Mouse (Mus musculus): ENCODE measurements at regions not wholly inside any gene's neighbourhood (a gene's known extent, or its start where the extent isn't known, plus 50 kb on each side); places are given as distances from the start of the nearest gene placed in this dataset.
A peak's percentile ranks its signal among the peaks of the same experiment; 100 is the strongest.

GRCm38 (mm10) chr7:68478044-68478443 lies 204.4 kb downstream of the Fam169b start:
- no peak for ATAC-seq (ENCODE audit: low FRiP score, low read depth)
- WGBS: 60% methylated on average over 3 of the region's 3 CpGs
- H3K27ac ChIP-seq (replicated peaks): no peak overlapping the region

GRCm38 (mm10) chr7:68472800-68473199 lies 199.2 kb downstream of the Fam169b start:
- Histone ChIP-seq H3K9ac (no peak overlapping the region), H3K9me3 (no peaks in the 10 kb centered on the region), H3K4me3 (no peak overlapping the region), H3K4me2 (no peak overlapping the region), H3K4me1 (replicated peaks) (no peaks in the 10 kb centered on the region), H3K36me3 (no peaks in the 10 kb centered on the region), H3K27me3 (0 out of 2 replicates have a peak, but pooled peaks cover 2% of the 10 kb centered on the region), H3K27ac (replicated peaks) (no peak overlapping the region)
- ATAC-seq (ENCODE audit: low FRiP score, low read depth): no peak
- 17% methylated on average over 5 of the region's 5 CpGs for WGBS

More at GRCm38 (mm10) chr7:68478044-68478443, 204.4 kb downstream of the Fam169b start:
- H3K36me3 ChIP-seq: no peaks in the 10 kb centered on the region
- H3K4me1 ChIP-seq (replicated peaks): peaks cover 16% of the 10 kb centered on the region
- H3K27me3 ChIP-seq: peaks cover 7% of the 10 kb centered on the region; the same call in 1 of the 2 replicates
- no peaks in the 10 kb centered on the region for H3K9me3 ChIP-seq
- H3K9ac ChIP-seq: no peak overlapping the region
- H3K4me3 ChIP-seq: no peak overlapping the region
- no peak overlapping the region for H3K4me2 ChIP-seq

- H3K4me3 ChIP-seq: no peak overlapping the region
- H3K9ac ChIP-seq: no peak overlapping the region
- no peaks in the 10 kb centered on the region for H3K4me1 ChIP-seq (replicated peaks)
- H3K9me3 ChIP-seq: no peaks in the 10 kb centered on the region
- no peaks in the 10 kb centered on the region for H3K36me3 ChIP-seq
- 68% methylated on average over 11 of the region's 11 CpGs for WGBS
- H3K27me3 ChIP-seq: 0 out of 2 replicates have a peak, but pooled peaks cover 2% of the 10 kb centered on the region
- ATAC-seq (ENCODE audit: low FRiP score, low read depth): no peak
- H3K27ac ChIP-seq (replicated peaks): no peak overlapping the region
- no peak overlapping the region for H3K4me2 ChIP-seq
These were observed 197.3 kb downstream of the Fam169b start for GRCm38 (mm10) chr7:68470983-68471382.

GRCm38 (mm10) chr7:68468574-68468973 lies 194.9 kb downstream of the Fam169b start:
- Histone ChIP-seq H3K4me3 (no peak overlapping the region), H3K36me3 (no peaks in the 10 kb centered on the region), H3K4me2 (no peak overlapping the region), H3K9me3 (no peaks in the 10 kb centered on the region), H3K9ac (no peak overlapping the region), H3K27ac (replicated peaks) (no peak overlapping the region), H3K27me3 (0 out of 2 replicates have a peak, but pooled peaks cover 2% of the 10 kb centered on the region), H3K4me1 (replicated peaks) (no peaks in the 10 kb centered on the region)
- 94% methylated on average over 5 of the region's 5 CpGs for WGBS
- no peak for ATAC-seq (ENCODE audit: low FRiP score, low read depth)

- H3K9ac ChIP-seq: no peak overlapping the region
- no peak overlapping the region for H3K4me2 ChIP-seq
- WGBS: 92% methylated on average over 1 of the region's 1 CpGs
- no peaks in the 10 kb centered on the region for H3K27me3 ChIP-seq
- no peak overlapping the region for H3K27ac ChIP-seq (replicated peaks)
- H3K9me3 ChIP-seq: no peaks in the 10 kb centered on the region
- no peaks in the 10 kb centered on the region for H3K4me1 ChIP-seq (replicated peaks)
- no peak for ATAC-seq (ENCODE audit: low FRiP score, low read depth)
- no peaks in the 10 kb centered on the region for H3K36me3 ChIP-seq
- H3K4me3 ChIP-seq: no peak overlapping the region
These were observed 184.2 kb downstream of the Fam169b start for GRCm38 (mm10) chr7:68457842-68458241.

GRCm38 (mm10) chr7:68455451-68455850 lies 181.8 kb downstream of the Fam169b start:
- no peak overlapping the region for H3K27ac ChIP-seq (replicated peaks)

GRCm38 (mm10) chr7:68453028-68453692 lies 179.5 kb downstream of the Fam169b start:
- Histone ChIP-seq H3K9ac (no peak overlapping the region), H3K36me3 (no peaks in the 10 kb centered on the region), H3K4me1 (replicated peaks) (no peaks in the 10 kb centered on the region), H3K4me2 (no peak overlapping the region), H3K27ac (replicated peaks) (no peak overlapping the region), H3K9me3 (no peaks in the 10 kb centered on the region), H3K27me3 (no peaks in the 10 kb centered on the region), H3K4me3 (no peak overlapping the region)
- no peak for ATAC-seq (ENCODE audit: low FRiP score, low read depth)
- 70% methylated on average over 8 of the region's 8 CpGs for WGBS

More at GRCm38 (mm10) chr7:68455451-68455850, 181.8 kb downstream of the Fam169b start:
- WGBS: 59% methylated on average over 5 of the region's 5 CpGs
- Histone ChIP-seq H3K4me3 (no peak overlapping the region), H3K9me3 (no peaks in the 10 kb centered on the region), H3K9ac (no peak overlapping the region), H3K36me3 (no peaks in the 10 kb centered on the region), H3K4me1 (replicated peaks) (no peaks in the 10 kb centered on the region), H3K27me3 (no peaks in the 10 kb centered on the region), H3K4me2 (no peak overlapping the region)
- ATAC-seq (ENCODE audit: low FRiP score, low read depth): no peak

- Histone ChIP-seq H3K36me3 (no peaks in the 10 kb centered on the region), H3K4me1 (replicated peaks) (peaks cover 8% of the 10 kb centered on the region), H3K9ac (no peak overlapping the region), H3K27me3 (no peaks in the 10 kb centered on the region), H3K4me2 (no peak overlapping the region), H3K4me3 (no peak overlapping the region), H3K27ac (replicated peaks) (no peak overlapping the region), H3K9me3 (no peaks in the 10 kb centered on the region)
- no peak for ATAC-seq (ENCODE audit: low FRiP score, low read depth)
- WGBS: 78% methylated on average over 11 of the region's 11 CpGs
These were observed 170.9 kb downstream of the Fam169b start for GRCm38 (mm10) chr7:68444426-68445095.

DNA sequence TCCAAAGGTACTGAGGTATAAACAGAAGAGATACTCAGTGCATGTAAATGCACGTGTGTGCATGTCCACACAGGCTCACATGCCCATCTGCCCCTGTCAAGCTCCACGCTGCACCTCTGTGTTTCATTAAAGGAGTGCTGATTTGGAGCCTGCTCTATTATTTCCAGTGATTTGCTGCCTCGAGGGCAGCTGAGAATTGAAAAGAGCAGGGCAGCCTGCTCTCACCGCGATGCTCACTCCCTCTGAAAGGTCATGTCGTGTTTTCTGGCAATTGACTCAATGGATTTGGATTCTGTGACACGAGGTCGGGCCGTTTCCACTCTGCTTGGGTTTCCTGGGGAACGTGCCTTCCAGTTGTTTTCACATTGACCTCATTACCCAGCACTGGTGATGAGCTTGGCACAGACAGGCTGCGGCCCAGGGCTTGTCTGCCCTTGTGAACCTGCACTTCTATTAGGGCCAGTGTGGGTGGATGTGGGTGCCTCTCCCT lies 167.1 kb downstream of the Fam169b start:
- Histone ChIP-seq H3K4me3 (no peak overlapping the region), H3K27ac (replicated peaks) (no peak overlapping the region), H3K4me1 (replicated peaks) (peaks cover 8% of the 10 kb centered on the region), H3K27me3 (no peaks in the 10 kb centered on the region), H3K4me2 (no peak overlapping the region), H3K36me3 (no peaks in the 10 kb centered on the region), H3K9me3 (no peaks in the 10 kb centered on the region), H3K9ac (no peak overlapping the region)
- peak; percentile 42; the same call in 1 of the 2 replicates for ATAC-seq (ENCODE audit: low FRiP score, low read depth)
- 9% methylated on average over 11 of the region's 11 CpGs for WGBS

GRCm38 (mm10) chr7:68428946-68429345 lies 155.3 kb downstream of the Fam169b start:
- ATAC-seq (ENCODE audit: low FRiP score, low read depth): no peak
- no peaks in the 10 kb centered on the region for H3K36me3 ChIP-seq

DNA sequence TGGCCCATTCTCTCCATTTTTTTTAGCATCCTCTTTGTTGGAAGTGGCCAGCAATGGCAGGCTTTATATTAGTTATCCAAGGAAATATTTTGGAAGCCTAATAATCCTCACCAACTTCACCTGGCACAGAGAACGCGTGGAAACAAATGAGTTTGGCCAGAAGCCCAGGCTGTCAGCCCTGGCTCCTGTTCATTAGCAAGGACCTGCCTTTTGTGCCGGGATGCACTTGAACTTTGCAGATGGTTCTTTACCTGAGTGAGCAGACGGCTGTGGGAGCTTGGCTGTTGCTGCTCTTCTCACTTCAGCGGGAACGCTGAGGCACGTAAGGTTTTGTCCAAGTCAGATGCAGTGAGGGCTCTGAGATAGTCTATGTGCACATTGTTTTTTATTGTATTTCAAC lies 142.3 kb downstream of the Fam169b start:
- no peak for ATAC-seq (ENCODE audit: low FRiP score, low read depth)
- H3K4me1 ChIP-seq (replicated peaks): 0 out of 2 replicates have a peak, but pooled peaks cover under 1% of the 10 kb centered on the region
- no peaks in the 10 kb centered on the region for H3K36me3 ChIP-seq
- no peak overlapping the region for H3K4me3 ChIP-seq
- no peak overlapping the region for H3K27ac ChIP-seq (replicated peaks)
- H3K9ac ChIP-seq: no peak overlapping the region
- no peak overlapping the region for H3K4me2 ChIP-seq
- no peaks in the 10 kb centered on the region for H3K27me3 ChIP-seq
- H3K9me3 ChIP-seq: no peaks in the 10 kb centered on the region
- 70% methylated on average over 7 of the region's 7 CpGs for WGBS

More at GRCm38 (mm10) chr7:68428946-68429345, 155.3 kb downstream of the Fam169b start:
- Histone ChIP-seq H3K4me2 (no peak overlapping the region), H3K27me3 (no peaks in the 10 kb centered on the region), H3K9me3 (no peaks in the 10 kb centered on the region), H3K9ac (no peak overlapping the region), H3K27ac (replicated peaks) (no peak overlapping the region), H3K4me1 (replicated peaks) (no peaks in the 10 kb centered on the region), H3K4me3 (no peak overlapping the region)
- 84% methylated on average over 4 of the region's 4 CpGs for WGBS

GRCm38 (mm10) chr7:68412786-68413185 lies 139.1 kb downstream of the Fam169b start:
- Histone ChIP-seq H3K4me1 (replicated peaks) (peaks cover 10% of the 10 kb centered on the region; the same call in 1 of the 2 replicates), H3K9me3 (no peaks in the 10 kb centered on the region), H3K36me3 (no peaks in the 10 kb centered on the region), H3K9ac (no peak overlapping the region), H3K4me3 (no peak overlapping the region), H3K4me2 (no peak overlapping the region), H3K27ac (replicated peaks) (no peak overlapping the region), H3K27me3 (no peaks in the 10 kb centered on the region)
- 70% methylated on average over 1 of the region's 1 CpGs for WGBS
- no peak for ATAC-seq (ENCODE audit: low FRiP score, low read depth)
